Mouse (Mus musculus): ENCODE measurements around the gene B830017H08Rik. TPM values are rescaled to one million over a fixed set of nuclear protein-coding genes. Genes with fewer than 3 reads are reported as not detected.

Gene B830017H08Rik
- polyA plus RNA-seq, 1 experiment from 2014 or later: not detected

DNA sequence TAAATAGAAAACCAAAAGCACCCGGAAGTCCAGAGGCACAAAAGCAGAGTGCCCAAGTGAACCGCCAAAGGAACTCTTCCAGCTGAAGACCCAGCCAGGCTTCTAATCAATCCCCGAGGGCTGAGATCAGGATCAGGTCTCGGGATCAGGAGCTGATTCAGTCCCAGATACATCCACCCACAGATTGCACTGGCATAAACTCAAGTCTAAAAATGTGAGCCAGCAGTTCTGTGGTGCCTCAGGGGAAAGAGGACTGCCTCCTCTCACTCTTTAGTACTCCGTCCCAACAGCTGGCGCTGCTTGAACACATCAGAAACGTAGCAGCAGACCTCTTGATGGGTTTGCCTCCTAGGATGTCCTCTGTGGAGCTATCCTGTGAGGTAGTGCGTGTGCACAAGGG is 16.4 kb upstream of the B830017H08Rik start:
- Histone ChIP-seq H3K4me1 (ENCODE audit: control insufficient read depth, insufficient read depth, low read length) (peaks cover 9% of the 10 kb centered on the region), H3K9ac (ENCODE audit: low read depth, low read length) (no peak overlapping the region), H3K4me2 (no peak overlapping the region; the same call in 1 of the 2 replicates), H3K36me3 (ENCODE audit: control insufficient read depth, insufficient read depth, low read length) (no peaks in the 10 kb centered on the region), H3K27me3 (ENCODE audit: control insufficient read depth, insufficient read depth, low read length) (peaks cover 38% of the 10 kb centered on the region), H3K27ac (ENCODE audit: low read depth, low read length) (no peak overlapping the region), H3K9me3 (replicated peaks; ENCODE audit: control insufficient read depth, low read length) (no peaks in the 10 kb centered on the region), H3K4me3 (ENCODE audit: low read depth, low read length) (no peak overlapping the region)
- WGBS (ENCODE audit: insufficient replicate concordance): 81% methylated on average over 8 of the region's 8 CpGs
- ATAC-seq (replicated peaks; ENCODE audit: insufficient number of reproducible peaks, low FRiP score, low TSS enrichment): no peak

DNA sequence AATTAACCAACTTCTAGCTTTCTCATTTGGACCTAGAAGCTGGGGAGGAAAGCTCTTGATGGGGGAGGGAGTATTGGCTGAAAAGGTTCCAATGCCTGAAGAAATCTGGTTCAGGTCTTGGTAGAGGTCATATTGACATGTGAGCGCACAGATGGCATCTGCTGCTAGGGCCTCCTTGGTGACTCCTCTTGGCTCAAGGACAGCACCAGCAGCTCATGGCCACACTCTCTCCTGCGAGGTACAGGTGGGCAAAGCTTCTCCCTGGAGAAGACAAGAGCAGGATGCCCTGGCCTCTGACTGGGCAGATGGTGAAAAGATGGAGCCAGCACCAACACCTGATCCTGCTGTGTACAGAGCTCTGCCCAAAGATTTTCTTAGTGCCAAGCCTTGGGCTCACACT is 6.4 kb upstream of the B830017H08Rik start:
- Histone ChIP-seq H3K4me1 (ENCODE audit: control insufficient read depth, insufficient read depth, low read length) (no peaks in the 10 kb centered on the region), H3K36me3 (ENCODE audit: control insufficient read depth, insufficient read depth, low read length) (no peaks in the 10 kb centered on the region), H3K27me3 (ENCODE audit: control insufficient read depth, insufficient read depth, low read length) (peaks cover 39% of the 10 kb centered on the region), H3K27ac (ENCODE audit: low read depth, low read length) (no peak overlapping the region), H3K9me3 (replicated peaks; ENCODE audit: control insufficient read depth, low read length) (no peaks in the 10 kb centered on the region), H3K4me3 (ENCODE audit: low read depth, low read length) (no peak overlapping the region), H3K4me2 (no peak overlapping the region), H3K9ac (ENCODE audit: low read depth, low read length) (no peak overlapping the region)
- 78% methylated on average over 2 of the region's 2 CpGs for WGBS (ENCODE audit: insufficient replicate concordance)
- no peak for ATAC-seq (replicated peaks; ENCODE audit: insufficient number of reproducible peaks, low FRiP score, low TSS enrichment)

DNA sequence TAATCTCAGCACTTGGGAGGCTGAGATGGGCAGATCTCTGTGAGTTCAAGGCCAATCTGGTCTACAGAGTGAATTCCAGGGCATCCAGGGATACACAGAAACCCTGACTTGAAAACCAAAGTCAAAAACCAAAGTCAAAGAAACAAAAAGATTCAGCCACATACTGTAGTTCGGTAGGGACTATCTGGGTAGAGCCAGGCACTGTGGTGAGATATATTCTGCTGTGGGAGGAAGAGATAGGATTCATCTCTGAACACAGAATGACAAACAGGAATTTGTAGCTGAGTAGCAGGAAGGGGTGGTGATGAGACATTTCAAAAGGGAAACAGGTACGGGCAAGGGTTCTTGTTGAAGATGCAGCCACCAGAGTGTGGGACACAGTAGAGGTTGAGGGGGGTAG is 4.7 kb upstream of the B830017H08Rik start:
- Histone ChIP-seq H3K27ac (ENCODE audit: low read depth, low read length) (no peak overlapping the region), H3K4me2 (no peak overlapping the region), H3K36me3 (ENCODE audit: control insufficient read depth, insufficient read depth, low read length) (no peaks in the 10 kb centered on the region), H3K9me3 (replicated peaks; ENCODE audit: control insufficient read depth, low read length) (no peaks in the 10 kb centered on the region), H3K4me1 (ENCODE audit: control insufficient read depth, insufficient read depth, low read length) (no peaks in the 10 kb centered on the region), H3K4me3 (ENCODE audit: low read depth, low read length) (no peak overlapping the region), H3K9ac (ENCODE audit: low read depth, low read length) (no peak overlapping the region), H3K27me3 (ENCODE audit: control insufficient read depth, insufficient read depth, low read length) (peaks cover 56% of the 10 kb centered on the region)
- 62% methylated on average over 2 of the region's 2 CpGs for WGBS (ENCODE audit: insufficient replicate concordance)
- no peak for ATAC-seq (replicated peaks; ENCODE audit: insufficient number of reproducible peaks, low FRiP score, low TSS enrichment)

DNA sequence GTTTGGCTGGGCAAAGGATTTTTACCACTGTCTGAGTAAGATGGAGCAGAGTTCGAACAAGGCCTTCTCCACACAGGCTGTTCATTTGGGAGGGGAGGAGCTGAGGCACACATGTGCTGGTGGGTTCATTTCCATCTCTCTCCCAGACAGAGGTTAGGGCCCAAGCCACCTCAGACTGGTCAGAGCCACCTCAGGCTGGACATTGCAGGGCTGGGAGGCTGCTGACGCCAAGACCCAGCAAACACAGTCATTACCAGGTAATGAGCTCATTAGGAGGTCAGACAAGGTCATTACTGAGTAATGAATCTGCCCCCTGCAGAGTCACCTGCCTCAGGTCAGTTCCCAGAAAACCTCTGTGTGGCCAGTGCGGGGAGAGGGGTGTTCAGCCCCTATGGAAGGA is 4.1 kb upstream of the B830017H08Rik start:
- Histone ChIP-seq H3K27ac (ENCODE audit: low read depth, low read length) (no peak overlapping the region), H3K4me1 (ENCODE audit: control insufficient read depth, insufficient read depth, low read length) (no peaks in the 10 kb centered on the region), H3K4me2 (no peak overlapping the region), H3K27me3 (ENCODE audit: control insufficient read depth, insufficient read depth, low read length) (peaks cover 63% of the 10 kb centered on the region), H3K9ac (ENCODE audit: low read depth, low read length) (no peak overlapping the region), H3K9me3 (replicated peaks; ENCODE audit: control insufficient read depth, low read length) (no peaks in the 10 kb centered on the region), H3K4me3 (ENCODE audit: low read depth, low read length) (no peak overlapping the region), H3K36me3 (ENCODE audit: control insufficient read depth, insufficient read depth, low read length) (no peaks in the 10 kb centered on the region)
- 70% methylated on average over 3 of the region's 3 CpGs for WGBS (ENCODE audit: insufficient replicate concordance)
- no peak for ATAC-seq (replicated peaks; ENCODE audit: insufficient number of reproducible peaks, low FRiP score, low TSS enrichment)

DNA sequence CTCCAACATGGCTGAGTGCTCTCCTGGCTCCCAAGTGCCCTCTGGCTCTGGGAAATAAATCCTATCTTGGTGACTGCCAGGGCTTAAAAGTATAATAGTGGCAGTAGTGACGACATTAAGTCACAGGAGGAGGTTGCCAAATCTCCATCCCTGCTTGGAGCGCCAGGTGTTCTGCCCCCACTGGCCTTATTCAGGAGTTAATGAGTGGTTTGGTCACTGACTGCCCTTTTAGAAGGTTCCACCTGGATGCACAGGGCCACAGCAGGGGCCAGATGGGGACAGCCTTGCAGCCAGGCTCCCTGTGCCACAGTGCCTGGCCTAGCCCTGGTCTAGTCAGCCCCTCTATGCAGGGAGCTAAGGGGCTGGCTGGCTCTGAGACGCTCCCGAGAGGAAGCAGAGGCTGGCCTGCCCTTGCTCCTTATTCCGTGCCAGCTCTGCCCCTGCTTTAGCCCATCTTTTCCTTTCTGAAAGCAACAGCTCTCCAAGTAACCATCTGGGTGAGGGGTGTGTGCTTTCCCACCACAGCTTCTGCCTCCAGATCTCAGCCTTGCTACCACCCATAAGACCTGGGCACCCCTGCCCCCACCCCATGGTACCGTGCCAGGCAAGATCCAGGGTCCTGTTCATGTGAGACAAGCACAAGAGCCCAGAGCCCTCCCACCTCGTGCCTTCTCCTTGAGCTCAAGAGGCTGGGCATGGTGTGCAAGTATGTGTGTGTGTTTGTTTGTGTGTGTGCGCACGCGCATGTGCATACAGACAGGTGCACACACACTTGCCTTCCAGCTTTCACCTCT is 2.3 kb upstream of the B830017H08Rik start:
- Histone ChIP-seq H3K36me3 (ENCODE audit: control insufficient read depth, insufficient read depth, low read length) (no peaks in the 10 kb centered on the region), H3K4me1 (ENCODE audit: control insufficient read depth, insufficient read depth, low read length) (no peaks in the 10 kb centered on the region), H3K9me3 (replicated peaks; ENCODE audit: control insufficient read depth, low read length) (no peaks in the 10 kb centered on the region), H3K27ac (ENCODE audit: low read depth, low read length) (no peak overlapping the region), H3K27me3 (ENCODE audit: control insufficient read depth, insufficient read depth, low read length) (peaks cover 78% of the 10 kb centered on the region), H3K4me3 (ENCODE audit: low read depth, low read length) (no peak overlapping the region), H3K9ac (ENCODE audit: low read depth, low read length) (no peak overlapping the region), H3K4me2 (no peak overlapping the region)
- no peak for ATAC-seq (replicated peaks; ENCODE audit: insufficient number of reproducible peaks, low FRiP score, low TSS enrichment)
- WGBS (ENCODE audit: insufficient replicate concordance): 68% methylated on average over 10 of the region's 10 CpGs

DNA sequence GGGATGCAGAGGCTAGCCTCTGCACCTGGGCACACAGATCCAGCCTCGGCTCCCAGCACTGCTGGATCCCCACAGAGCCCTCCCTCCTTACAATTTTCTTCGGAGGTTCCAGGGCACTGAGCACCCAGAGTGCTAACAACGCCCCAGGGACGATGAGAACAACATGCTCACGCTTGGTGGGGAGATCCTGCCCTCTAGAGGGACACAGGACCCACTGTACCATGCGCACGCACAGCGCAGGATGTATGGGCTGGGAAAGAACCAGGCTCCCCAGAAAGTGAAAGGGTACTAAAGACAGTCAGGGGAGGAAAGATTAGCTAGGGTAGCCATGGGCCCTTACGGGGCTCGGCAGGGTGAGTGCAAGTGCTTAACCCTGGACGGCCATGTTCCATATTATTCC is 1.1 kb upstream of the B830017H08Rik start:
- Histone ChIP-seq H3K4me2 (no peak overlapping the region), H3K9ac (ENCODE audit: low read depth, low read length) (no peak overlapping the region), H3K4me1 (ENCODE audit: control insufficient read depth, insufficient read depth, low read length) (no peaks in the 10 kb centered on the region), H3K9me3 (replicated peaks; ENCODE audit: control insufficient read depth, low read length) (no peaks in the 10 kb centered on the region), H3K4me3 (ENCODE audit: low read depth, low read length) (no peak overlapping the region), H3K36me3 (ENCODE audit: control insufficient read depth, insufficient read depth, low read length) (no peaks in the 10 kb centered on the region), H3K27ac (ENCODE audit: low read depth, low read length) (no peak overlapping the region), H3K27me3 (ENCODE audit: control insufficient read depth, insufficient read depth, low read length) (peaks cover 84% of the 10 kb centered on the region)
- 18% methylated on average over 11 of the region's 11 CpGs for WGBS (ENCODE audit: insufficient replicate concordance)
- no peak for ATAC-seq (replicated peaks; ENCODE audit: insufficient number of reproducible peaks, low FRiP score, low TSS enrichment)

DNA sequence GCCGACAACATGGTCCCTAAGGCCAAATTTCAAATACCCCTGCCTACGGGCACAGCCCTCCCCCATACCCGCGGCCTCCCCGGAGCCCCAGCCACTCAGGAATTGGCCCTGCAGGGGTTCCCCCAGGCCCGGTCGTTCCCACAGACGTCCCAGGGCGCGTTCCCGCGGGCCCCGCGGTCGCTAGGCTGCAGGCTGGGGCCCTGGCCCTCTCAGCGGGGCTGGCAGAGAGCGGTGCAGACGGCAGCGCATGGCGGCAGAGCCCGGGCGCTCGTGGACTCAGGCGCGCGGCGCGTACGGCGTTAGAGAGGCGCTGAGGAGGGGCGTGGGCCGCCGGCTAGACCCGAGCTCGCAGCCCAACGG is 380 bp downstream of the B830017H08Rik start:
- ATAC-seq (replicated peaks; ENCODE audit: insufficient number of reproducible peaks, low FRiP score, low TSS enrichment): peak; percentile 50; the same call in 1 of the 2 replicates
- H3K36me3 ChIP-seq (ENCODE audit: control insufficient read depth, insufficient read depth, low read length): no peaks in the 10 kb centered on the region
- H3K27me3 ChIP-seq (ENCODE audit: control insufficient read depth, insufficient read depth, low read length): peaks cover 88% of the 10 kb centered on the region
- H3K4me1 ChIP-seq (ENCODE audit: control insufficient read depth, insufficient read depth, low read length): no peaks in the 10 kb centered on the region
- peak overlapping the region; percentile 97 for H3K4me2 ChIP-seq
- no peak overlapping the region for H3K27ac ChIP-seq (ENCODE audit: low read depth, low read length)
- peak overlapping the region; percentile 63; the same call in 1 of the 2 replicates for H3K9ac ChIP-seq (ENCODE audit: low read depth, low read length)
- 2% methylated on average over 22 of the region's 37 CpGs for WGBS (ENCODE audit: insufficient replicate concordance)
- peak overlapping the region; percentile 59 for H3K4me3 ChIP-seq (ENCODE audit: low read depth, low read length)
- no peaks in the 10 kb centered on the region for H3K9me3 ChIP-seq (replicated peaks; ENCODE audit: control insufficient read depth, low read length)

DNA sequence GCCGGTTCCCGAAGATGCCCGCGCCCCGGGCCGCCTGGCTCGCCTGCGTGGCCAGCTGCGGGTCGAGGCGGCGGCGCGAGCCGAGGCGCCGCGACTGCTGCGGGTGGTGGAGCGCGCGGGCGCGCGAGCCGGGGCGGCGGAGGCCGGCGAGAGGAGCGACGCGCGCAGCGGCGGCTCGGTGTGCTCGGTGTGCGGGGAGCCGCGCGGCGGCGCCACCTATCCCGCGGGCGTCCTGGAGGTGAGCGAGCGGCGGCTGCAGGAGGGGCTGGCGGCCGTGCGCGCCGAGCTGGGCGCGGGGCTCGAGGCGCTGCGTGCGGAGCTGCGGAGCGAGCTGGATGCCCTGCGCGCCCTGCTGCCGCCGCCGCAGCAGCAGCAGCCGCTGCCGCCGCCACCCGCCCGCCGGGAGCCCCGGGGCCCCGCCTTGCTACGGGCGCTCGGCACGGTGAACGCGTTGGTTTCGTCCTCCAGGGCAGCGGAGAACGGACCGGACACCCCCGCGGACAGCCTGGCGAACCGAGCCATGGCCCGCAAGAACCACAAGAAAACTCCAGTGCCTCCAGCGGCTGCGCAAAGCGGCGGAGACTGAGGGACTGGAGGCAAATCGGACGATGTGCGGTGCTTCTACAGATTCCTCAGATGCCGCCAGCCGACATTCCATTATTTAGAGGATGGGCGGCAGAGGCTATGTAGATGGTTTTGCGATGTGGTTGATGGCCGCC is 919 bp downstream of the B830017H08Rik start:
- Histone ChIP-seq H3K27me3 (ENCODE audit: control insufficient read depth, insufficient read depth, low read length) (peaks cover 87% of the 10 kb centered on the region), H3K4me1 (ENCODE audit: control insufficient read depth, insufficient read depth, low read length) (no peaks in the 10 kb centered on the region), H3K4me3 (ENCODE audit: low read depth, low read length) (peak overlapping the region; percentile 59), H3K4me2 (peak overlapping the region; percentile 97), H3K9ac (ENCODE audit: low read depth, low read length) (peak overlapping the region; percentile 63; the same call in 1 of the 2 replicates), H3K36me3 (ENCODE audit: control insufficient read depth, insufficient read depth, low read length) (no peaks in the 10 kb centered on the region), H3K9me3 (replicated peaks; ENCODE audit: control insufficient read depth, low read length) (no peaks in the 10 kb centered on the region), H3K27ac (ENCODE audit: low read depth, low read length) (no peak overlapping the region)
- WGBS (ENCODE audit: insufficient replicate concordance): under 1% methylated on average over 71 of the region's 103 CpGs
- ATAC-seq (replicated peaks; ENCODE audit: insufficient number of reproducible peaks, low FRiP score, low TSS enrichment): 0 out of 2 replicates have a peak, but pooled peaks have one; percentile 23

Measured in heart, embryonic 11.5 days (tissue).